Mouse (Mus musculus) activated CD4-positive, CD25-positive, alpha-beta regulatory T cell, adult 4 months (primary cell): ENCODE data around the gene Krt14. TPM values are rescaled to one million over a fixed set of nuclear protein-coding genes. Genes with fewer than 3 reads are reported as not detected.

Experiments used
- ATAC-seq: one replicate; pipeline ENCODE4 v1.8.0; 2017
- polyA plus RNA-seq, 2 experiments: library from polyadenylated mRNA; unstranded; fragments of 100-300 nt; shearing (Covaris generic); gene quantifications; one replicate each; pipeline ENCODE4 v1.2.1; 2017

The Krt14 gene
- polyA plus RNA-seq, 2 experiments from 2014 or later: not detected

DNA sequence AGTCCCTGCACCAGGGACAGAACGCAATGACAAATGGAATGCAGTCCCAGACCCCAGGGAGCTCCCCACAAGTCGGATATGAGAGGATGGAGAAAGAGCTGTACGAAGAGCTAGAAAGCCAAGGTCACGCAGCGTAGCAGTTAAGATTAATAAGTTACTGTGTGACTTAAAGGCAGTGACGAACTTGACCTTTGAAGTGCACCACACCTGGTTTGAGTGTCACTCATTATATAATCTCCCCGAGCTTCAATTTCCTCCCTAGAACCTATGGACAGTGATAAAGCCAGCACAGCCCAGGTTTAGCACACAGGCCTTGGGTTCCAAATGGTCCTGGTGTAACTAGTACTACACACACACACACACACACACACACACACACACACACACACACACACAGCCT, 43.0 kb downstream of the Krt14 start:
- ATAC-seq: no peak

GRCm38 (mm10) chr11:100157908-100158477, 49.4 kb downstream of the Krt14 start:
- ATAC-seq: no peak

DNA sequence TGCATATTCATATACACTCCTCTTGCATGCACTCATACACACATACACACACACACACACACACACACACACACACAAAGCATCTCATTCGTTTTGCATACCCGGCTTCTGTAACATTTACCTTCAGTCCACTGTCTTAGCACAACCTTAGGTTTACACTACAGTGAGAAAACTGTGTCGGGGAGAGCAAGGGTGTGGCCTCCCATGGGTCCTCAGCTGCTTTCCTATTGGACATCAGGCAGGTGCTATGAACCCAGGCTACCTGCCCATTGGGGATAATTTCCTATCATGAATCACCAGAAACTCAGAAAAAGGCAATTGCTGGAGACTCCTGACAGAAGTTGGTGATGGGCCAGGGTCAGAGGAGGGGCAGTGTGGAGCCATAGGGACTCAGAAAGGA, 50.0 kb downstream of the Krt14 start:
- ATAC-seq: no peak

DNA sequence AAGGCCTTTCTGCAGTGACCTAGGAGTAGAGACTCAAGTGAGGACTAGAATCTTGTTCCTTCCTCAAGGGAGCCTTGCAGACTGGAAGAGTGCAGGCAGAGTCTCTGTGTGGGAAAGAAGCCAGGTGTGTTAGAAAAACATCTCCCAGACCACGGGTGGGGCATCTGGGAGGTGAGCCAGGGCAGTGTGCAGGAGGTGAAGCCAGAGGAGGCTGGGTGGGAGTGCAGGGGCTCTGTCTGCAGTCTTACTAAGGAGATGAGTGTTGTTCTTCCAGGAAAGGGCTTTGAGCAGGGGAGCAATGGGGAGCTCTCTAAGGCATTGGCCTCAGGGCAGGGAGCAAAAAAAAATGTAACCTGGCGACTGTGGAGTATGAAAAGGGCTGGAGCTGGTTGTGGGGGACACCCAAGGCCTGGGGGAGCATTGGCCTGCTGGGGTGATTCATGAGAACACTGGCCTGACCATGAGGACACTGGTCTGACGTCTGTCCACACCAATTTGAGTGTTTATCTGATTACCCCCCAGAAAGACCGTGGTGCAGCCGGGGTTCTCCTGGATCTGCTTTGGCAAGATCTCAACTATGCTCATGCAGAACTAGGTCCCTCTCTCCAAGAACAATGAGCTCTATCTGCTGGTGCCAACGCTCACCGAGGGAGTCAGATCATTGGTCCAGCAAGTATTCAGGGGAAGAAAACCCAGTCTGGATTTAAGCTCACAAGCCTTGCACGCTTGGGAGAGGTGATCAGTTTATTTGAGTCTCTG, 51.7 kb downstream of the Krt14 start:
- ATAC-seq: no peak

Other genes starting within 250 kb of the Krt14 start
- gene Krtap29-1, start 228.5 kb downstream of the Krt14 start, polyA plus RNA-seq: not detected
- gene Krtap16-1, start 221.0 kb downstream of the Krt14 start, polyA plus RNA-seq: not detected
- not detected for gene Krtap17-1, start 213.6 kb downstream of the Krt14 start, polyA plus RNA-seq
- gene Krt33a, start 191.3 kb downstream of the Krt14 start, polyA plus RNA-seq: not detected
- gene Krt33b, start 177.7 kb downstream of the Krt14 start, polyA plus RNA-seq: not detected
- gene Krt34, start 166.0 kb downstream of the Krt14 start, polyA plus RNA-seq: not detected
- gene Krt31, start 157.0 kb downstream of the Krt14 start, polyA plus RNA-seq: not detected
- not detected for gene Krt32, start 119.3 kb downstream of the Krt14 start, polyA plus RNA-seq
- not detected for gene Krt35, start 111.3 kb downstream of the Krt14 start, polyA plus RNA-seq
- not detected for gene Krt36, start 101.9 kb downstream of the Krt14 start, polyA plus RNA-seq
- not detected for gene Krt13, start 86.0 kb downstream of the Krt14 start, polyA plus RNA-seq
- not detected for gene Krt15, start 71.6 kb downstream of the Krt14 start, polyA plus RNA-seq
- not detected for gene Krt19, start 58.9 kb downstream of the Krt14 start, polyA plus RNA-seq
- gene Krt9, start 14.3 kb downstream of the Krt14 start, polyA plus RNA-seq: not detected
- not detected for gene Krt16, start 41.4 kb upstream of the Krt14 start, polyA plus RNA-seq
- 1 to 10 TPM in 1 of 2 experiments, under 1 TPM in 1; 0.99 to 1.1 TPM for gene Krt17, start 53.5 kb upstream of the Krt14 start, polyA plus RNA-seq
- not detected for gene Krt42, start 62.3 kb upstream of the Krt14 start, polyA plus RNA-seq
- 1,000 to 10,000 TPM; 1,765 to 2,357 TPM for gene Eif1, start 112.3 kb upstream of the Krt14 start, polyA plus RNA-seq
- gene Gast, start 126.9 kb upstream of the Krt14 start, polyA plus RNA-seq: not detected
- under 1 TPM in 1 of 2 experiments, not detected in 1; 0.87 TPM for gene Hap1, start 148.6 kb upstream of the Krt14 start, polyA plus RNA-seq
- gene Jup, start 190.2 kb upstream of the Krt14 start, polyA plus RNA-seq: 1 to 10 TPM in 1 of 2 experiments, under 1 TPM in 1; 0.19 to 1.5 TPM
- not detected for gene P3h4, start 207.3 kb upstream of the Krt14 start, polyA plus RNA-seq
- not detected for gene Fkbp10, start 208.1 kb upstream of the Krt14 start, polyA plus RNA-seq
- gene Nt5c3b, start 234.3 kb upstream of the Krt14 start, polyA plus RNA-seq: 100 to 1,000 TPM; 118 to 125 TPM
- gene Klhl10, start 234.4 kb upstream of the Krt14 start, polyA plus RNA-seq: not detected